Mouse (Mus musculus) layer of hippocampus, postnatal 25 days (tissue): Measurements from ENCODE around the gene Sval1. TPM values are rescaled to one million over a fixed set of nuclear protein-coding genes. Genes with fewer than 3 reads are reported as not detected.

Experiments used
- DNase-seq, 2 experiments: peaks; one replicate each; pipeline ENCODE4 v3.0.0; 2022; ENCODE audit warnings: mixed read lengths in 2 of 2, low spot score in 1 of 2; ENCODE audit errors: extremely low spot score in 1 of 2
- total RNA-seq, 2 experiments: library from RNA; stranded (reverse); gene quantifications; 2 replicates each; pipeline ENCODE4 v1.2.3; 2021

Gene Sval1
- total RNA-seq = not detected

DNA sequence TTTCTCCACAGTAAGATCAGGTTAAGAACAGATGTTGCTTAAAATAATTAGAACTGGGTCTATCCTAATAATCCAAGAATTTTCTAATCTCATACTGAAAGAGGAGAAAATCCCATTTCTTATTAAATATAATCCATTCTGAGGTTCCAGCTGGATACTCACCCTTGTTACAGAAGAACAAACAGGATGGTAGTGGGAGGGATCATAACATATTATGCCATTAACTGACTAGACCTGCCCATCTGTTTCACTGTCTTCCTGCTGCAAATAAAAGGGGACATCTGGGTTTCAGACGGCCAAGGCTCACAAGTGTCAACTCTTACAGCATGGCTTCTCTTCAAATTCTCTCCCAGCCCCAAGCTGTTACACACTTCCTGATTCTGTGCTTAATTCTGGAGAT is at the start of gene Sval1:
Gene Sval1 (plus strand): TSS at position 301 of the 400 bp plus-strand sequence.
- DNase-seq = no peak

DNA sequence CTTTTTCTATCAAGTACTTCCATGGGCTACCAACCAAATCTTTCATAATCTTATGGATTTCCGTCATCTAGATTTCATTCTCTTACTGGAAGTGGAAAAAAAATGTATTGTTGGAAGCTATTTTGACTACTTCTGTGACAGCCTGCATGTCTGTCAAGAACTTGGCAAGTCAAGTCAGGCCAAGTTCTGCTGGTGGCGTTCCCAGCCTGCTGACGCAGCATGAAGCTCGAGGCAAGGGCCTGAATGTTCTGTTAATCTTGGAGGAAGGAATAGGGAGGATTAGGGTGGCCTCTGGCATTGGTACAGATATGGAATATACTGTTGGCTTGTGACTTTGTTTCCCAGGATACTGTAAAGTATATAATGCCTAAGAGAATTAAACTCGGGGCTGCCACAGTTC is 39.8 kb upstream of the Sval1 start:
- no peak for DNase-seq

DNA sequence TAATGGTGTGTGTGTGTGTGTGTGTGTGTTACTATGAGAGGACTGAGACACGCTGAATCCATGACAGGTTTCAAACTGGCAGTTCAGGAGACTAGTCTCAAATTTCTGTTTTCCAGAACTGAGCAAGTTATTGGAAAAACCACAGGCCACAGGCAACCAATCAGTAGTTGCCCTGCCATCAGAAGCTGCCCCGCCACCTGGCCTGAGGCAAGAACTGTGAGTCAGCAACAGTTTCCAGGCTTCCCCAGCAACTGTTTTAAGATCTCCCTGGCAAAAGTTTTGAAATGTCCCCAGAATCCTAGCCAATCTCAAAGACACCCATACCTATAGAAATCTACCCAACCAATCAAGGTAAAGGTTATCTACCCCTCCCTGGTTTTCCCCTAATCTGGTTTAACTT is 36.5 kb upstream of the Sval1 start:
- no peak for DNase-seq

DNA sequence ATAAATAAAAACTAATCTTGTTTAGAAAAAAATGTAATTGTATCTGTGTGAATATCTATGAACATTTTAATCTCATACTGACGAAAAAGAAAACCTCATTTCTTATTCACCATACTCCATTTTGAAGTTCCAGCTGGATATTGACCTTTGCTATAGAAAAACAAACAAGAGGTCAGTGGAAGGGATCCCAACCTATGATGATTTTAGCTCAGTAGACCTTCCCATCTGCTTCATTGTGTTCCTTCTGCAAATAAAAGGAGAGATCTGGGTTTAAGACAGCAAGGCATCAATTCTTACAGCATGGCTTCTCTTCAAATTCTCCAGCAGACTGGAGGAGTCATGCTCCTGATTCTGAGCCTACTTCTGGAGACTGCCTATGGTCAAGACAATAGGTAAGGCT is 16.4 kb downstream of the Sval1 start, which contains the start of gene Sval3:
Gene Sval3 (plus strand): TSS at position 301 of the 400 bp plus-strand sequence.
- DNase-seq = no peak

Other genes with a start within 250 kb of the Sval1 start
- gene Kel, start 247.3 kb upstream of the Sval1 start, total RNA-seq = not detected
- gene Olfr459, start 176.5 kb upstream of the Sval1 start, total RNA-seq = not detected
- not detected for gene Pip, start 104.1 kb upstream of the Sval1 start, total RNA-seq
- gene Sval2, start 98.6 kb upstream of the Sval1 start, total RNA-seq = not detected
- gene Sval3, start 16.5 kb downstream of the Sval1 start, total RNA-seq = not detected
- gene Sva, start 86.8 kb downstream of the Sval1 start, total RNA-seq = not detected
- not detected for gene Tas2r139, start 189.3 kb downstream of the Sval1 start, total RNA-seq